18 mouse cellular contexts compared by ENCODE assay signal in the genomic region with DNA sequence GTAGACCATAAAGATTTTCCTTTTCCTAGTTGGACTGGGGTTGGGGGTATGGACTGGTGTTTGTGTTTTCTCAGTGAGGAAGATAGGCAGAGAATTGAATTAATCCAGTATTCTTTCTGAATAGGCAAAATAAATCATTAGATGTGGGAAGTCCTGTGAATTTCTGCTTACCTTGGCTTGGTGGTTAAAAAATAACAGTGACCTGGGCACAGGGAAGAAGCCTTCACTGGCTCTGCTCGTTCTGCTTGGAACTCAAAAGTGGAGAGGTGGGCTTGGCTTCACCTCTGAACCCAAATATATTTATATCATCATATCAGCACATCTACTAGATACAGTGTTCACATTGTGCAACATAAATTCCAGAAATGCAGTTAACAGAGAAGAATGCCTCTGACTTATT. TPM values are rescaled to one million over a fixed set of nuclear protein-coding genes. Genes with fewer than 3 reads are reported as not detected.
DNase-seq lines count a peak whose midpoint lies in the region; ATAC-seq lines count a peak whose summit lies in the region.
"Had no signal": no experiment of that assay in that cellular context is flagged by ENCODE, and none has a peak within 500 bp of the region (broad histone marks: within the 10 kb centered on the region; RNA-seq: fewer than 3 reads in every experiment).

No protein-coding gene starts in this region.

- no peak overlapping the region for H3K9ac ChIP-seq in heart, embryonic 11.5 days (ENCODE audit: low read depth, low read length)
- H3K9ac ChIP-seq in liver, embryonic 15.5 days = peak overlapping the region; percentile 43; the same call in 1 of the 2 replicates
- H3K9ac ChIP-seq: forebrain, embryonic 12.5 days; hindbrain, embryonic 14.5 days; limb, embryonic 13.5 days; midbrain, embryonic 12.5 days; neural tube, embryonic 12.5 days had no signal

- no peak for DNase-seq in heart, adult 8-10 months (ENCODE audit: low spot score)
- DNase-seq in kidney, adult 9 months = peak; percentile 72
- no peak for DNase-seq in kidney, postnatal 10 days
- peak; percentile 28 to 48 for DNase-seq in kidney, postnatal 25 days
- DNase-seq in lung, postnatal 10 days = no peak
- DNase-seq: cerebellum, adult 2 months; gastrocnemius, postnatal 14 days; right cerebral cortex, adult 18-20 months had no signal

- 0 out of 2 replicates have a peak overlapping the region, but pooled peaks have one; percentile 9 for H3K4me2 ChIP-seq in heart, embryonic 11.5 days
- H3K4me2 ChIP-seq in liver, embryonic 15.5 days = peak overlapping the region; percentile 62
- H3K4me2 ChIP-seq: forebrain, embryonic 12.5 days; hindbrain, embryonic 14.5 days; limb, embryonic 13.5 days; midbrain, embryonic 12.5 days; neural tube, embryonic 12.5 days had no signal

- no peaks in the 10 kb centered on the region for H3K9me3 ChIP-seq in heart, embryonic 11.5 days (replicated peaks; ENCODE audit: control insufficient read depth, low read length)
- H3K9me3 ChIP-seq in liver, embryonic 15.5 days (replicated peaks) = no peaks in the 10 kb centered on the region
- H3K9me3 ChIP-seq: forebrain, embryonic 12.5 days; heart, embryonic 10.5 days; limb, embryonic 13.5 days; midbrain, embryonic 12.5 days; neural tube, embryonic 12.5 days had no signal

- 52% methylated on average over 1 of the region's 1 CpGs for WGBS in heart, embryonic 11.5 days (ENCODE audit: insufficient replicate concordance)
- 49% methylated on average over 1 of the region's 1 CpGs for WGBS in liver, embryonic 15.5 days (ENCODE audit: insufficient replicate concordance)

- H3K27ac ChIP-seq in heart, embryonic 11.5 days (ENCODE audit: low read depth, low read length) = no peak overlapping the region
- H3K27ac ChIP-seq in liver, embryonic 15.5 days (replicated peaks) = peak overlapping the region; percentile 87
- H3K27ac ChIP-seq: forebrain, embryonic 12.5 days; heart, embryonic 10.5 days; hindbrain, embryonic 14.5 days; limb, embryonic 13.5 days; midbrain, embryonic 12.5 days; neural tube, embryonic 12.5 days; stomach, postnatal 0 days had no signal

- ATAC-seq in heart, embryonic 11.5 days (replicated peaks; ENCODE audit: insufficient number of reproducible peaks, low FRiP score, low TSS enrichment) = no peak
- ATAC-seq in liver, embryonic 15.5 days (ENCODE audit: insufficient read depth) = no peak
- ATAC-seq: lung, postnatal 0 days had no signal

- no peaks in the 10 kb centered on the region for H3K36me3 ChIP-seq in heart, embryonic 11.5 days (ENCODE audit: control insufficient read depth, insufficient read depth, low read length)
- H3K36me3 ChIP-seq in liver, embryonic 15.5 days (replicated peaks) = peaks cover 25% of the 10 kb centered on the region
- H3K36me3 ChIP-seq: forebrain, embryonic 12.5 days; heart, embryonic 10.5 days; midbrain, embryonic 12.5 days; neural tube, embryonic 12.5 days had no signal

- H3K4me3 ChIP-seq in heart, embryonic 11.5 days (ENCODE audit: low read depth, low read length) = no peak overlapping the region
- 0 out of 2 replicates have a peak overlapping the region, but pooled peaks have one; percentile 26 for H3K4me3 ChIP-seq in liver, embryonic 15.5 days (replicated peaks)
- H3K4me3 ChIP-seq: forebrain, embryonic 12.5 days; heart, embryonic 10.5 days; limb, embryonic 13.5 days; midbrain, embryonic 12.5 days; neural tube, embryonic 12.5 days had no signal

- H3K4me1 ChIP-seq in heart, embryonic 11.5 days (ENCODE audit: control insufficient read depth, insufficient read depth, low read length) = peaks cover 21% of the 10 kb centered on the region
- H3K4me1 ChIP-seq in liver, embryonic 15.5 days (replicated peaks) = peaks cover 67% of the 10 kb centered on the region

- H3K27me3 ChIP-seq in heart, embryonic 11.5 days (ENCODE audit: control insufficient read depth, insufficient read depth, low read length) = no peaks in the 10 kb centered on the region
- H3K27me3 ChIP-seq in liver, embryonic 15.5 days = no peaks in the 10 kb centered on the region
- H3K27me3 ChIP-seq: forebrain, embryonic 12.5 days; limb, embryonic 13.5 days; midbrain, embryonic 12.5 days; neural tube, embryonic 12.5 days had no signal

RNA-seq across cellular contexts. Expression of gene Picalm, which starts 18.5 kb away (rescaled TPM):
- polyA plus RNA-seq in heart, embryonic 11.5 days (2014; fragmentation: Nextera tagmentation; extraction: Ambion mirVana) = 36.1 and 43.7 TPM in 2 replicates
- total RNA-seq in heart, adult 8-10 months (2022) = 100 to 1,000 TPM in 2 of 4 experiments, 10 to 100 TPM in 2; 88.7 to 106 (median 101) TPM
- polyA plus RNA-seq in liver, embryonic 15.5 days (2015; fragmentation: Nextera tagmentation; extraction: Ambion mirVana) = 44.8 and 45.1 TPM in 2 replicates

Comparison
In these comparisons a context has a peak if more than half of its experiments do, and no peak if none do; other contexts are left out.
1. DNase-seq: peak in kidney, adult 9 months (single experiment) and kidney, postnatal 25 days (2 of 2); none in heart, adult 8-10 months (single experiment), kidney, postnatal 10 days (single experiment) and lung, postnatal 10 days (single experiment).